In genomic region chr3:158559691-158560650, GRCm38 (mm10) we compare ENCODE assay signal across 8 mouse cellular contexts. TPM values are rescaled to one million over a fixed set of nuclear protein-coding genes. Genes with fewer than 3 reads are reported as not detected.
A peak's percentile ranks its signal among the peaks of the same experiment; 100 is the strongest.
DNase-seq lines count a peak whose midpoint lies in the region; ATAC-seq and TF ChIP-seq lines count a peak whose summit lies in the region.

No protein-coding gene starts in this region.

- 6% methylated on average over 18 of the region's 18 CpGs for WGBS in hindbrain, embryonic 11.5 days

- DNase-seq in CH12.LX (ENCODE audit: extremely low read depth) (no peak), MN1 (ENCODE audit: low spot score) (no peak)
- DNase-seq in hindbrain, embryonic 11.5 days (ENCODE audit: low spot score), result peak; percentile 34
- DNase-seq in left cerebral cortex, postnatal 36 days (ENCODE audit: low spot score in 2 of 2), result peak; percentile 78
- DNase-seq in right cerebral cortex, postnatal 10 days (ENCODE audit: low spot score in 2 of 2), result peak; percentile 86 to 91
- no peak for DNase-seq in adrenal gland, postnatal 36 days
- no peak for DNase-seq in gastrocnemius, postnatal 36 days

- TF ChIP-seq EP300 in CH12.LX (IDR thresholded peaks at IDR 0.05; ENCODE audit: low read length), result no peak

- no peaks in the 10 kb centered on the region for H3K4me1 ChIP-seq in CH12.LX (ENCODE audit: control insufficient read depth in 1 of 2, insufficient read depth in 2 of 2)
- H3K4me1 ChIP-seq in cortical plate, adult 2 months (ENCODE audit: control insufficient read depth, insufficient read depth, low read length), result no peaks in the 10 kb centered on the region; the same call in 1 of the 2 replicates
- no peaks in the 10 kb centered on the region; the same call in 1 of the 2 replicates for H3K4me1 ChIP-seq in hindbrain, embryonic 11.5 days (replicated peaks; ENCODE audit: control insufficient read depth, insufficient read depth, low read length)

- TF ChIP-seq POLR2A in CH12.LX (IDR thresholded peaks at IDR 0.05; ENCODE audit: low read depth, low read length), result no peak
- TF ChIP-seq POLR2A in cortical plate, adult 2 months (IDR thresholded peaks at IDR 0.05; ENCODE audit: extremely low read depth, insufficient read depth, low read length), result 0 out of 2 replicates have a peak, but pooled peaks have one; percentile 16

- peaks cover 14% of the 10 kb centered on the region for H3K9me3 ChIP-seq in CH12.LX (replicated peaks; ENCODE audit: low read length)
- H3K9me3 ChIP-seq in hindbrain, embryonic 11.5 days (ENCODE audit: control insufficient read depth, low read length), result no peaks in the 10 kb centered on the region

- no peak for TF ChIP-seq CTCF in CH12.LX (conservative IDR thresholded peaks at IDR 0.05 in 1 of 2, IDR thresholded peaks at IDR 0.05 in 1 of 2; ENCODE audit: low read depth in 2 of 2, low read length in 2 of 2)
- TF ChIP-seq CTCF in cortical plate, adult 2 months (IDR thresholded peaks at IDR 0.05; ENCODE audit: extremely low read depth, insufficient read depth, low read length), result no peak

- in situ Hi-C loops in CH12.LX (cut with MboI; ENCODE audit: low pct_ligation_motif_present, low pct_unique_long_range_greater_than_20kb, low sequenced_read_pairs), result no loop called here

- H3K27ac ChIP-seq in CH12.LX (ENCODE audit: insufficient read depth, low read depth), result no peak overlapping the region
- peak overlapping the region; percentile 99 for H3K27ac ChIP-seq in cortical plate, adult 2 months (ENCODE audit: insufficient read depth, low read length)
- no peak overlapping the region for H3K27ac ChIP-seq in hindbrain, embryonic 11.5 days (ENCODE audit: low read depth, low read length)

- TF ChIP-seq RAD21 in CH12.LX (IDR thresholded peaks at IDR 0.05; ENCODE audit: low read depth, low read length), result no peak

- no peaks in the 10 kb centered on the region for H3K79me2 ChIP-seq in CH12.LX (replicated peaks; ENCODE audit: control insufficient read depth, extremely low read depth, insufficient read depth, poor library complexity, severe bottlenecking)

- dilution Hi-C loops in CH12.LX (cut with MboI; ENCODE audit: extremely low pct_ligation_motif_present, extremely low pct_unique_long_range_greater_than_20kb, low sequenced_read_pairs), result no loop called here

- no peak overlapping the region for H3K4me3 ChIP-seq in CH12.LX (replicated peaks in 1 of 3; ENCODE audit: low read depth in 2 of 3, low read length in 2 of 3, poor library complexity in 1 of 3)
- H3K4me3 ChIP-seq in cortical plate, adult 2 months (ENCODE audit: insufficient read depth, low read length), result peak overlapping the region; percentile 98
- H3K4me3 ChIP-seq in hindbrain, embryonic 11.5 days (ENCODE audit: low read depth, low read length), result peak overlapping the region; percentile 71

- H3K4me2 ChIP-seq in CH12.LX (ENCODE audit: insufficient read depth, low read depth, poor library complexity, severe bottlenecking), result peak overlapping the region; percentile 11; the same call in 1 of the 2 replicates
- H3K4me2 ChIP-seq in hindbrain, embryonic 11.5 days (replicated peaks; ENCODE audit: low read depth, low read length), result peak overlapping the region; percentile 99

- no peak for ATAC-seq in hindbrain, embryonic 11.5 days (ENCODE audit: low FRiP score)

- no peak overlapping the region for H3K9ac ChIP-seq in CH12.LX (ENCODE audit: insufficient read depth, low read depth)
- H3K9ac ChIP-seq in hindbrain, embryonic 11.5 days (ENCODE audit: low read depth, low read length), result peak overlapping the region; percentile 29; the same call in 1 of the 2 replicates

- no peaks in the 10 kb centered on the region for H3K27me3 ChIP-seq in CH12.LX (replicated peaks)
- H3K27me3 ChIP-seq in hindbrain, embryonic 11.5 days (ENCODE audit: control insufficient read depth, insufficient read depth, low read length), result peaks cover 17% of the 10 kb centered on the region; the same call in 1 of the 2 replicates

- intact Hi-C loops in left cerebral cortex, postnatal 36 days (cut with DNase I), result loop anchor here (1.0 to 10.0 kb wide), 8 partner anchors 195 to 705 kb away; no protein-coding TSS in a partner anchor
- intact Hi-C loops in gastrocnemius, postnatal 36 days (cut with DNase I), result no loop called here

- no peaks in the 10 kb centered on the region for H3K36me3 ChIP-seq in CH12.LX (replicated peaks in 1 of 2; ENCODE audit: control insufficient read depth in 1 of 2, insufficient read depth in 1 of 2, low read length in 1 of 2)
- no peaks in the 10 kb centered on the region for H3K36me3 ChIP-seq in hindbrain, embryonic 11.5 days (ENCODE audit: control insufficient read depth, insufficient read depth, low read length)

TF ChIP-seq in CH12.LX, 34 proteins besides CTCF, POLR2A, EP300 and RAD21:
- no peak for TF ChIP-seq PAX5 (IDR thresholded peaks at IDR 0.05; ENCODE audit: low read length)
- TF ChIP-seq ELF1 (IDR thresholded peaks at IDR 0.05; ENCODE audit: low read depth, low read length), result no peak
- TF ChIP-seq MEF2A (IDR thresholded peaks at IDR 0.05; ENCODE audit: borderline replicate concordance, low read depth, low read length), result no peak
- TF ChIP-seq JUND (conservative IDR thresholded peaks at IDR 0.05; ENCODE audit: low read depth, low read length), result no peak
- TF ChIP-seq RCOR1 (conservative IDR thresholded peaks at IDR 0.05; ENCODE audit: low read depth, low read length), result no peak
- no peak for TF ChIP-seq SIN3A (IDR thresholded peaks at IDR 0.05; ENCODE audit: low read length)
- TF ChIP-seq ZNF384 (IDR thresholded peaks at IDR 0.05; ENCODE audit: low read depth, low read length), result no peak
- no peak for TF ChIP-seq ZKSCAN1 (IDR thresholded peaks at IDR 0.05; ENCODE audit: borderline replicate concordance, low read depth, low read length)
- TF ChIP-seq MAZ (IDR thresholded peaks at IDR 0.05; ENCODE audit: low read depth, low read length), result no peak
- no peak; the same call in 1 of the 2 replicates for TF ChIP-seq USF2 (conservative IDR thresholded peaks at IDR 0.05; ENCODE audit: low read depth, low read length)
- no peak for TF ChIP-seq JUN (IDR thresholded peaks at IDR 0.05; ENCODE audit: insufficient read depth, low read depth, low read length)
- no peak for TF ChIP-seq HCFC1 (IDR thresholded peaks at IDR 0.05; ENCODE audit: low read depth, low read length)
- no peak for TF ChIP-seq MAX (IDR thresholded peaks at IDR 0.05; ENCODE audit: low read length)
- TF ChIP-seq KAT2A (IDR thresholded peaks at IDR 0.05; ENCODE audit: insufficient replicate concordance, low read length), result no peak
- TF ChIP-seq IRF4 (IDR thresholded peaks at IDR 0.05; ENCODE audit: low read depth, low read length), result no peak
- TF ChIP-seq GABPA (IDR thresholded peaks at IDR 0.05; ENCODE audit: insufficient replicate concordance, low read depth, low read length), result no peak
- TF ChIP-seq ZMIZ1 (IDR thresholded peaks at IDR 0.05; ENCODE audit: low read depth, low read length), result no peak
- TF ChIP-seq ZC3H11A (IDR thresholded peaks at IDR 0.05; ENCODE audit: low read depth, low read length), result no peak

RNA-seq across cellular contexts. Expression of gene Lrrc7, which starts 2.0 kb away (rescaled TPM):
- total RNA-seq in CH12.LX (2012; rRNA removed) (0.04 TPM in 1 of 2 replicates, not detected in the other), CH12.LX (2014; rRNA removed) (0.04 TPM in 1 of 2 replicates, not detected in the other)
- 0.07 and 0.15 TPM in 2 replicates for polyA plus RNA-seq in CH12.LX (2012; ENCODE audit: insufficient read length, low read depth)
- 17.7 and 19.1 TPM in 2 replicates for polyA plus RNA-seq in cortical plate, adult 2 months (2012; rRNA removed)
- 1.4 and 1.5 TPM in 2 replicates for polyA plus RNA-seq in hindbrain, embryonic 11.5 days (2014; fragmentation: Nextera tagmentation; extraction: Ambion mirVana)
- total RNA-seq in left cerebral cortex, postnatal 36 days (2021), result 100 to 1,000 TPM; 106 to 140 TPM
- total RNA-seq in adrenal gland, postnatal 36 days (2021), result under 1 TPM; 0.07 to 0.36 TPM
- not detected for total RNA-seq in gastrocnemius, postnatal 36 days (2021)

Comparison
In these comparisons a context has a peak if more than half of its experiments do, and no peak if none do; other contexts are left out.
1. DNase-seq: peak in hindbrain, embryonic 11.5 days (single experiment), left cerebral cortex, postnatal 36 days (2 of 2) and right cerebral cortex, postnatal 10 days (2 of 2); none in CH12.LX (single experiment), adrenal gland, postnatal 36 days (0 of 2), gastrocnemius, postnatal 36 days (0 of 2) and MN1 (single experiment).
2. H3K4me3 ChIP-seq: peak in cortical plate, adult 2 months (single experiment) and hindbrain, embryonic 11.5 days (single experiment); none in CH12.LX (0 of 3).
3. RNA of gene Lrrc7, which starts 2.0 kb away (total RNA-seq): 106 to 140 TPM in left cerebral cortex, postnatal 36 days; 0.07 to 0.36 TPM in adrenal gland, postnatal 36 days, 0.04 TPM in CH12.LX and not detected in gastrocnemius, postnatal 36 days; every median in the first group is over 10 times any median in the second.